Mouse (Mus musculus): ENCODE results near the gene Gpr146. TPM values are rescaled to one million over a fixed set of nuclear protein-coding genes. Genes with fewer than 3 reads are reported as not detected.
A peak's percentile ranks its signal among the peaks of the same experiment; 100 is the strongest.

Gpr146 gene
- polyA plus RNA-seq, 2 experiments: 1.9 to 2.3 TPM

DNA sequence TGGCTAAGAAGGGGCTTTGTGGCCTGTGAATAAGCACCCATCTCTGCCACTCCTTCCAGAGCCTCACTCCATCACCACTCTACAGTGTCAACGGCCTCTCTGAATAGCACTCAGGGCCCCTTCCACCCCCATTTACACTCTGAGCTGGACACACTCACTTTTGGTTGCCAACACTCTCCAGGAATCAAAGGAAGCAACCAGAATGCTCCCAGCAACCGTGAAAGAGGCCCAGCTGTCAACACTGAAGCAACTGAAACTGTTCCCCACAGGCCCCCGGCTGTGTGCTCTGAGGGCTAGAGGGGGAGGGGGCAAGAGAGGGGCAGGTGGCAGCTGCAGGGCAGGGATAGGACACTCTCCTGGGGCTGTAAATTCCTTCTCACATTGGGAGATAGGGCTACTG is 41.1 kb downstream of the Gpr146 start:
- no peak overlapping the region for H3K9ac ChIP-seq (ENCODE audit: low read depth, low read length, severe bottlenecking)
- peaks cover 20% of the 10 kb centered on the region for H3K4me1 ChIP-seq (ENCODE audit: control insufficient read depth, insufficient read depth, low read length)
- DNase-seq (ENCODE audit: low spot score) (peak; percentile 58), ATAC-seq (ENCODE audit: low FRiP score, low read depth) (peak; percentile 81; the same call in 1 of the 2 replicates)
- H3K9me3 ChIP-seq (ENCODE audit: control insufficient read depth, low read length): no peaks in the 10 kb centered on the region
- no peak overlapping the region for H3K4me3 ChIP-seq (replicated peaks; ENCODE audit: low read length)
- no peak overlapping the region for H3K4me2 ChIP-seq (replicated peaks; ENCODE audit: low read depth, low read length, severe bottlenecking)
- no peak for TF ChIP-seq POLR2A (IDR thresholded peaks at IDR 0.05; ENCODE audit: borderline replicate concordance, extremely low read depth, insufficient read depth, insufficient read length)
- H3K27ac ChIP-seq (replicated peaks; ENCODE audit: low read depth, low read length): no peak overlapping the region
- no peaks in the 10 kb centered on the region for H3K27me3 ChIP-seq (ENCODE audit: control insufficient read depth, insufficient read depth, low read length)
- H3K36me3 ChIP-seq (ENCODE audit: control insufficient read depth, insufficient read depth, low read length): 0 out of 2 replicates have a peak, but pooled peaks cover 7% of the 10 kb centered on the region
- 7% methylated on average over 3 of the region's 3 CpGs for WGBS

DNA sequence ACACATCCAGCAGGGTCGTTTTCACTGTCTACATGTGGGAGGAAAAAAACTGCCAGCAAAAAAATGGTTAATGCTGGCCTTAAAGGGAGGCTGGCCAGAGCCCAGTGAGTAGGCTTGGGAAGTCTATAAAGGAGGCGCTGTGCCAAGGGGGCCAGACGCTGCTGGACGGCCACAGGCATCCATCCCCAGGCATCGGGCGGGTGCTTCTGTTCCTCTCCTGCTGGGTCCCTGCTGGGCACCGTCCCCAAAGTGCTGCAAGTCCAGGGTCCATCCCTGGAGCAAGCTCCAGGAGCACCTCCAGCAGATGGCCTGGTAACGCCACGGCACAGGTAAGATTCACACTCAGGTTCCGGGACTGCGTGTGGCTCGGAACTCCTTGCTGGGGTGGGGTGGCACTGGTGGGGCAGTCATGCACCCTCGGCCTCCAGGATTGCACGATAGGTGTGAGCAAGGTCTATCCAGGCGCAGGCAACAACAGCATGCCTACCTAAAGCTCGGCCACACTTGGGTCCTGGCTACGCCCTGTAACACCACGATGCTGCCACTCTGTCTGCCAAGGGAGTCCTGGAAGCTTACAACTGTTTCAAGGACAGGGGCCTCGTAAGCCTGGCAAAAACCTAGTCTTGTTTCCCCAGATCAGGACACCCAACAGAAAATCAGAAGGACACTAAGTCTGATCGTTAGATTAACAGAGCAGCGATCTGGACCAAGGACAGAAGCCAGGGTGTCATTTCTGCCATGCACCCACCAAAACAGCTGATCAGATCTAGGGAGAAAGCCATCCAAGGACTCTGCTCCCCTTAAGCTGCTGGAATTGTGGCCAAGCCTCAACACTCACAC is 45.7 kb downstream of the Gpr146 start, which contains the start of gene Gper1:
Gene Gper1 (plus strand): TSS at position 126 of the 840 bp plus-strand sequence.
- Histone ChIP-seq H3K9ac (ENCODE audit: low read depth, low read length, severe bottlenecking) (peak within 1 kb of the TSS; percentile 52), H3K36me3 (ENCODE audit: control insufficient read depth, insufficient read depth, low read length) (no peaks in the 10 kb centered on the region; the same call in 1 of the 2 replicates), H3K4me2 (replicated peaks; ENCODE audit: low read depth, low read length, severe bottlenecking) (peak within 1 kb of the TSS; percentile 43), H3K9me3 (ENCODE audit: control insufficient read depth, low read length) (no peaks in the 10 kb centered on the region), H3K27me3 (ENCODE audit: control insufficient read depth, insufficient read depth, low read length) (no peaks in the 10 kb centered on the region), H3K4me1 (ENCODE audit: control insufficient read depth, insufficient read depth, low read length) (peaks cover 30% of the 10 kb centered on the region), H3K27ac (replicated peaks; ENCODE audit: low read depth, low read length) (0 out of 2 replicates have a peak within 1 kb of the TSS, but pooled peaks have one; percentile 55), H3K4me3 (replicated peaks; ENCODE audit: low read length) (peak within 1 kb of the TSS; percentile 35)
- DNase-seq (ENCODE audit: low spot score): peak; percentile 68
- TF ChIP-seq POLR2A (IDR thresholded peaks at IDR 0.05; ENCODE audit: borderline replicate concordance, extremely low read depth, insufficient read depth, insufficient read length): no peak
- no peak; the same call in 1 of the 2 replicates for ATAC-seq (ENCODE audit: low FRiP score, low read depth)
- WGBS: 44% methylated on average over 21 of the region's 21 CpGs

DNA sequence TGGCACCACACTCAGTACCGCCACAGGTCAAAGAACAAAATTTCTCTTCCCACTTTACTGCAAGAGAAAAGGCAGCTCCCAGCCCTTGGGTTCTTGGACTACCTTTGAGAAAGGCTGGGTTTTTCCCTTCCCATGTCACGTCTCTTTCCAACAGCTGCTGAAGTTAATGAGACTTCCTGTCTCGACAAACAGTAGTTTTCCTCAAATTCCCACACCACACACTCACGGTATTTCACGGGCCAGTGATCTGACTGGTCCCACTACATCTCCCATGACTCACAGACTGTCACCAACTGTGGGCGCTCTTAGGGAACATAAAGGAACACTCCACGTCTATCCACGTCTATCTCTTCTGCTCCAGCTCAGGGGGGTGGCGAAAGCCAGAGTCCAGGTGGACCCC is 47.7 kb downstream of the Gpr146 start:
- DNase-seq (ENCODE audit: low spot score): no peak
- WGBS: 56% methylated on average over 9 of the region's 9 CpGs
- Histone ChIP-seq H3K9ac (ENCODE audit: low read depth, low read length, severe bottlenecking) (no peak overlapping the region), H3K9me3 (ENCODE audit: control insufficient read depth, low read length) (no peaks in the 10 kb centered on the region), H3K27me3 (ENCODE audit: control insufficient read depth, insufficient read depth, low read length) (no peaks in the 10 kb centered on the region), H3K4me2 (replicated peaks; ENCODE audit: low read depth, low read length, severe bottlenecking) (no peak overlapping the region), H3K4me3 (replicated peaks; ENCODE audit: low read length) (no peak overlapping the region), H3K27ac (replicated peaks; ENCODE audit: low read depth, low read length) (no peak overlapping the region), H3K36me3 (ENCODE audit: control insufficient read depth, insufficient read depth, low read length) (no peaks in the 10 kb centered on the region; the same call in 1 of the 2 replicates), H3K4me1 (ENCODE audit: control insufficient read depth, insufficient read depth, low read length) (peaks cover 37% of the 10 kb centered on the region)
- ATAC-seq (ENCODE audit: low FRiP score, low read depth): no peak
- TF ChIP-seq POLR2A (IDR thresholded peaks at IDR 0.05; ENCODE audit: borderline replicate concordance, extremely low read depth, insufficient read depth, insufficient read length): no peak

DNA sequence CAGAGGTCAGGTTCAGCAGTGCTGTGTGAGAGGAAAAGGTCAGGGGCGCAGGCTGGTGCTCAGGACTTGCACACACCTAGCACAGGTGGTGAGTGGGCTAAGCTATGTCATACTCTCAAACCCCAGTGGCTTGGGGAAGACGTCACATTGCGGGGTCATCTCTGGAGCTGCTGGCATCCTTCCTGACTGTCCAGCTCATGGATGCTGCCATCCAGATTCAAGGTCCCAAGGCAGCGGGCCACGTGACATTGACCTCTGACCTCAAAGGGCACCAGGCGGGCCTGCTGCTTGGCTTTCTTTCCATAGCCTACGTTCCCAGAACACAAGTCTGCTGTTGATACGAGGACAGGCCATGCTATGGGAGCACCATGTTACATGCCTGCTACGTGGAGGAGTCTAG is 49.5 kb downstream of the Gpr146 start:
- H3K27ac ChIP-seq (replicated peaks; ENCODE audit: low read depth, low read length): no peak overlapping the region
- no peak for TF ChIP-seq POLR2A (IDR thresholded peaks at IDR 0.05; ENCODE audit: borderline replicate concordance, extremely low read depth, insufficient read depth, insufficient read length)
- H3K9ac ChIP-seq (ENCODE audit: low read depth, low read length, severe bottlenecking): no peak overlapping the region
- WGBS: 88% methylated on average over 9 of the region's 9 CpGs
- H3K27me3 ChIP-seq (ENCODE audit: control insufficient read depth, insufficient read depth, low read length): no peaks in the 10 kb centered on the region
- ATAC-seq (ENCODE audit: low FRiP score, low read depth): no peak
- no peak overlapping the region for H3K4me3 ChIP-seq (replicated peaks; ENCODE audit: low read length)
- no peaks in the 10 kb centered on the region for H3K9me3 ChIP-seq (ENCODE audit: control insufficient read depth, low read length)
- no peak for DNase-seq (ENCODE audit: low spot score)
- H3K4me2 ChIP-seq (replicated peaks; ENCODE audit: low read depth, low read length, severe bottlenecking): no peak overlapping the region
- peaks cover 36% of the 10 kb centered on the region for H3K4me1 ChIP-seq (ENCODE audit: control insufficient read depth, insufficient read depth, low read length)
- no peaks in the 10 kb centered on the region; the same call in 1 of the 2 replicates for H3K36me3 ChIP-seq (ENCODE audit: control insufficient read depth, insufficient read depth, low read length)

DNA sequence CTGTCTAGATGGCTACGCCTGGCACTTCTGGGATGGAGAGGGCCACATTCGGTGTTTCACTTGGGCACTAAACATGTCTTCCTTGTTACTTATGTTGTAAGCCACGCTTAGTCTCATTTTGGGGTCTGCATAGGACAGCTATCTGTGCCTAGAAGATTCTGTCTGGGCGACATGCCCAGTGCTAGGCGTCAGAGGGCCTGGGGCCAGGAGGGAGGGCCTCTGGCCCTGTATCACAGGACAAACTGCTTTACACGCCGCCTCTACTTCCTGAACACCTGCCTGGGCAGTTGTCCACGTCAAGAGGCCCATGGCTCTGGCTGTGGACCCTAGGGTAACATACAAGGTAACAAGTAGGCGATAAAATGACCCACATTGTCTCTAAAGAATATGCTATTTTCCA is 50.5 kb downstream of the Gpr146 start:
- no peak for TF ChIP-seq POLR2A (IDR thresholded peaks at IDR 0.05; ENCODE audit: borderline replicate concordance, extremely low read depth, insufficient read depth, insufficient read length)

More for the DNA sequence above, 50.5 kb downstream of the Gpr146 start:
- Histone ChIP-seq H3K4me2 (replicated peaks; ENCODE audit: low read depth, low read length, severe bottlenecking) (no peak overlapping the region), H3K9ac (ENCODE audit: low read depth, low read length, severe bottlenecking) (no peak overlapping the region), H3K4me1 (ENCODE audit: control insufficient read depth, insufficient read depth, low read length) (peaks cover 27% of the 10 kb centered on the region), H3K4me3 (replicated peaks; ENCODE audit: low read length) (no peak overlapping the region), H3K27me3 (ENCODE audit: control insufficient read depth, insufficient read depth, low read length) (no peaks in the 10 kb centered on the region), H3K27ac (replicated peaks; ENCODE audit: low read depth, low read length) (no peak overlapping the region), H3K9me3 (ENCODE audit: control insufficient read depth, low read length) (no peaks in the 10 kb centered on the region), H3K36me3 (ENCODE audit: control insufficient read depth, insufficient read depth, low read length) (no peaks in the 10 kb centered on the region; the same call in 1 of the 2 replicates)
- WGBS: 73% methylated on average over 9 of the region's 9 CpGs
- DNase-seq (ENCODE audit: low spot score) (peak; percentile 25), ATAC-seq (ENCODE audit: low FRiP score, low read depth) (no peak)

Measured in limb, embryonic 14.5 days (tissue).